Comparison of ENCODE assay signal across 27 mouse cellular contexts in genomic region chr17:10959066-10959864, GRCm38 (mm10).
DNase-seq lines count a peak whose midpoint lies in the region; ATAC-seq and TF ChIP-seq lines count a peak whose summit lies in the region.
"Had no signal": no experiment of that assay in that cellular context is flagged by ENCODE, and none has a peak within 500 bp of the region (broad histone marks: within the 10 kb centered on the region; RNA-seq: fewer than 3 reads in every experiment).

No protein-coding gene starts in this region.

- H3K36me3 ChIP-seq in forebrain, embryonic 14.5 days (ENCODE audit: control insufficient read depth, insufficient read depth, low read length), result no peaks in the 10 kb centered on the region
- no peaks in the 10 kb centered on the region for H3K36me3 ChIP-seq in forebrain, embryonic 15.5 days
- no peaks in the 10 kb centered on the region; a peak in 1 of 4 replicates for H3K36me3 ChIP-seq in MEL (ENCODE audit: control insufficient read depth in 1 of 2, insufficient read depth in 2 of 2, low read length in 2 of 2)
- H3K36me3 ChIP-seq in neural tube, embryonic 12.5 days, result no peaks in the 10 kb centered on the region
- H3K36me3 ChIP-seq: heart, embryonic 13.5 days; limb, embryonic 12.5 days; liver, embryonic 15.5 days; midbrain, embryonic 12.5 days had no signal

- H3K79me2 ChIP-seq in MEL (ENCODE audit: control insufficient read depth, insufficient read depth, low read length, poor library complexity), result no peaks in the 10 kb centered on the region

- H3K27ac ChIP-seq in forebrain, embryonic 14.5 days (ENCODE audit: low read depth, low read length), result 0 out of 2 replicates have a peak overlapping the region, but pooled peaks have one; percentile 6
- no peak overlapping the region for H3K27ac ChIP-seq in forebrain, embryonic 15.5 days (replicated peaks)
- H3K27ac ChIP-seq in MEL (ENCODE audit: control insufficient read depth, low read depth, low read length), result no peak overlapping the region
- H3K27ac ChIP-seq in neural tube, embryonic 12.5 days, result no peak overlapping the region
- H3K27ac ChIP-seq: gastrocnemius, adult 2 months; heart, adult 2 months; heart, embryonic 13.5 days; left cerebral cortex, adult 2 months; limb, embryonic 12.5 days; liver, embryonic 15.5 days; midbrain, embryonic 12.5 days had no signal

- peak; percentile 41 for DNase-seq in forebrain, embryonic 14.5 days (ENCODE audit: low spot score)
- DNase-seq in MEL (ENCODE audit: low read depth, low spot score) (peak; percentile 51), MEL-GATA-1-ER (ENCODE audit: extremely low read depth, low read depth) (peak; percentile 5)
- no peak for DNase-seq in spleen, adult 18-20 months
- DNase-seq: adrenal gland, postnatal 10 days; cerebellum, adult 11 months; cerebellum, adult 9-11 months; gastrocnemius, adult 2 months; gastrocnemius, postnatal 36 days; heart, adult 2 months; heart, postnatal 10 days; kidney, adult 9 months; kidney, postnatal 14 days; lung, embryonic 14.5 days; lung, postnatal 14 days; thymus, postnatal 4 days had no signal

- H3K4me2 ChIP-seq in forebrain, embryonic 14.5 days (ENCODE audit: low read length), result no peak overlapping the region
- H3K4me2 ChIP-seq in forebrain, embryonic 15.5 days (replicated peaks), result no peak overlapping the region
- peak overlapping the region; percentile 27 for H3K4me2 ChIP-seq in neural tube, embryonic 12.5 days (replicated peaks)
- H3K4me2 ChIP-seq: heart, embryonic 13.5 days; limb, embryonic 12.5 days; liver, embryonic 15.5 days; lung, embryonic 14.5 days; midbrain, embryonic 12.5 days had no signal

- TF ChIP-seq EP300 in MEL (IDR thresholded peaks at IDR 0.05; ENCODE audit: low read depth in 1 of 2, low read length in 2 of 2), result peak; percentile 39 to 47; a peak in 3 of 4 replicates

- TF ChIP-seq CTCF in MEL (IDR thresholded peaks at IDR 0.05 in 2 of 3, conservative IDR thresholded peaks at IDR 0.05 in 1 of 3; ENCODE audit: control insufficient read depth in 1 of 3, insufficient read depth in 1 of 3, low read depth in 2 of 3, low read length in 3 of 3, poor library complexity in 1 of 3, severe bottlenecking in 1 of 3), result no peak

- no peak overlapping the region for H3K4me3 ChIP-seq in forebrain, embryonic 14.5 days (ENCODE audit: low read depth, low read length)
- H3K4me3 ChIP-seq in forebrain, embryonic 15.5 days, result no peak overlapping the region
- no peak overlapping the region for H3K4me3 ChIP-seq in MEL (ENCODE audit: control insufficient read depth in 1 of 2, insufficient read depth in 1 of 2, low read depth in 2 of 2, low read length in 2 of 2)
- no peak overlapping the region for H3K4me3 ChIP-seq in neural tube, embryonic 12.5 days
- H3K4me3 ChIP-seq: gastrocnemius, adult 2 months; heart, adult 2 months; heart, embryonic 13.5 days; left cerebral cortex, adult 2 months; limb, embryonic 12.5 days; liver, embryonic 15.5 days; midbrain, embryonic 12.5 days had no signal

- H3K4me1 ChIP-seq in forebrain, embryonic 14.5 days (ENCODE audit: control insufficient read depth, insufficient read depth, low read length), result no peaks in the 10 kb centered on the region
- H3K4me1 ChIP-seq in forebrain, embryonic 15.5 days, result peaks cover 5% of the 10 kb centered on the region; the same call in 1 of the 2 replicates
- no peaks in the 10 kb centered on the region for H3K4me1 ChIP-seq in MEL (ENCODE audit: control insufficient read depth in 1 of 2, insufficient read depth in 2 of 2, low read length in 2 of 2)
- peaks cover 6% of the 10 kb centered on the region; the same call in 1 of the 2 replicates for H3K4me1 ChIP-seq in neural tube, embryonic 12.5 days
- H3K4me1 ChIP-seq: limb, embryonic 12.5 days; liver, embryonic 15.5 days; midbrain, embryonic 12.5 days had no signal

- no peak for TF ChIP-seq POLR2A in MEL (IDR thresholded peaks at IDR 0.05; ENCODE audit: control insufficient read depth in 1 of 2, insufficient read depth in 1 of 2, low read depth in 1 of 2, low read length in 2 of 2, poor library complexity in 1 of 2)

- no peak for TF ChIP-seq RAD21 in MEL (IDR thresholded peaks at IDR 0.05; ENCODE audit: low read depth, low read length)

- ATAC-seq in forebrain, embryonic 14.5 days, result 0 out of 2 replicates have a peak, but pooled peaks have one; percentile 32
- ATAC-seq in forebrain, embryonic 15.5 days (replicated peaks), result no peak
- ATAC-seq in neural tube, embryonic 12.5 days (ENCODE audit: low FRiP score, low read depth), result no peak
- ATAC-seq in granulocyte monocyte progenitor cell, adult 5-6 weeks (replicated peaks; ENCODE audit: poor library complexity, severe bottlenecking), result no peak
- ATAC-seq: intestine, embryonic 16.5 days; Patski had no signal

- no peaks in the 10 kb centered on the region for H3K9me3 ChIP-seq in forebrain, embryonic 14.5 days (replicated peaks; ENCODE audit: control insufficient read depth, low read length)
- H3K9me3 ChIP-seq in forebrain, embryonic 15.5 days, result no peaks in the 10 kb centered on the region
- H3K9me3 ChIP-seq in MEL (replicated peaks; ENCODE audit: insufficient read depth, low read length), result no peaks in the 10 kb centered on the region
- no peaks in the 10 kb centered on the region for H3K9me3 ChIP-seq in neural tube, embryonic 12.5 days
- H3K9me3 ChIP-seq: heart, embryonic 13.5 days; limb, embryonic 12.5 days; liver, embryonic 15.5 days; midbrain, embryonic 12.5 days had no signal

- no peak overlapping the region for H3K9ac ChIP-seq in forebrain, embryonic 14.5 days (ENCODE audit: low read length)
- no peak overlapping the region for H3K9ac ChIP-seq in forebrain, embryonic 15.5 days (replicated peaks)
- no peak overlapping the region for H3K9ac ChIP-seq in MEL (ENCODE audit: control insufficient read depth, low read depth, low read length, poor library complexity, severe bottlenecking)
- H3K9ac ChIP-seq in neural tube, embryonic 12.5 days, result no peak overlapping the region
- H3K9ac ChIP-seq: heart, embryonic 13.5 days; limb, embryonic 12.5 days; liver, embryonic 15.5 days; lung, embryonic 14.5 days; midbrain, embryonic 12.5 days had no signal

- 27% methylated on average over 10 of the region's 10 CpGs for WGBS in forebrain, embryonic 14.5 days
- WGBS in forebrain, embryonic 15.5 days, result 35% methylated on average over 10 of the region's 10 CpGs
- 22% methylated on average over 10 of the region's 10 CpGs for WGBS in neural tube, embryonic 12.5 days

- no peaks in the 10 kb centered on the region for H3K27me3 ChIP-seq in forebrain, embryonic 14.5 days (replicated peaks; ENCODE audit: control insufficient read depth, insufficient read depth, low read length)
- no peaks in the 10 kb centered on the region for H3K27me3 ChIP-seq in forebrain, embryonic 15.5 days
- H3K27me3 ChIP-seq in MEL (ENCODE audit: control insufficient read depth in 1 of 2, insufficient read depth in 2 of 2, low read length in 2 of 2), result no peaks in the 10 kb centered on the region
- H3K27me3 ChIP-seq in neural tube, embryonic 12.5 days (replicated peaks), result 0 out of 2 replicates have a peak, but pooled peaks cover 2% of the 10 kb centered on the region
- H3K27me3 ChIP-seq: CH12.LX; heart, embryonic 13.5 days; limb, embryonic 12.5 days; liver, embryonic 15.5 days; midbrain, embryonic 12.5 days; Patski had no signal

TF ChIP-seq in MEL, 35 proteins besides CTCF, POLR2A, EP300 and RAD21:
- TF ChIP-seq ETS1 (IDR thresholded peaks at IDR 0.05; ENCODE audit: low read depth, low read length) (no peak), GATA1 (IDR thresholded peaks at IDR 0.05; ENCODE audit: low read depth, low read length) (peak; percentile 36; the same call in 1 of the 2 replicates), MAFK (IDR thresholded peaks at IDR 0.05; ENCODE audit: borderline replicate concordance, low read depth, low read length) (no peak), JUND (IDR thresholded peaks at IDR 0.05; ENCODE audit: low read depth, low read length) (no peak), USF2 (IDR thresholded peaks at IDR 0.05; ENCODE audit: borderline replicate concordance in 1 of 2, insufficient read depth in 1 of 2, low read depth in 1 of 2, low read length in 2 of 2) (no peak)

Comparison
In these comparisons a context has a peak if more than half of its experiments do, and no peak if none do; other contexts are left out.
1. DNase-seq: peak in forebrain, embryonic 14.5 days (single experiment), MEL (single experiment) and MEL-GATA-1-ER (single experiment); none in spleen, adult 18-20 months (0 of 2).